Mouse (Mus musculus) thymus, adult 2 months (tissue): ENCODE measurements around the gene Slco3a1. TPM values are rescaled to one million over a fixed set of nuclear protein-coding genes. Genes with fewer than 3 reads are reported as not detected.

Source experiments
- DNase-seq: peaks from one replicate; pipeline ENCODE4 v3.0.0; 2021
- H3K27ac ChIP-seq: fragments of 200-500 bp; 2 replicates; pipeline ENCODE4 v1.5.1; 2012; ENCODE audit warnings: low read length, control low read depth; ENCODE audit not compliant: control insufficient read depth, insufficient read depth
- H3K27me3 ChIP-seq: fragments of 200-500 bp; 2 replicates; pipeline ENCODE4 v1.6.1; 2012; ENCODE audit warnings: mild to moderate bottlenecking, low read length, moderate library complexity, mixed read lengths; ENCODE audit not compliant: control insufficient read depth, insufficient read depth
- H3K36me3 ChIP-seq: fragments of 200-500 bp; 2 replicates; pipeline ENCODE4 v1.6.1; 2012; ENCODE audit warnings: mild to moderate bottlenecking, low read length, moderate library complexity; ENCODE audit not compliant: control insufficient read depth, insufficient read depth
- H3K4me1 ChIP-seq: fragments of 200-500 bp; replicated peaks from 2 replicates; pipeline ENCODE4 v1.6.1; 2012; ENCODE audit warnings: low read length; ENCODE audit not compliant: control insufficient read depth, insufficient read depth
- H3K4me3 ChIP-seq: fragments of 200-500 bp; 2 replicates; pipeline ENCODE4 v1.5.1; 2012; ENCODE audit warnings: mild to moderate bottlenecking, low read length, control low read depth, moderate library complexity; ENCODE audit not compliant: control insufficient read depth, insufficient read depth
- CTCF ChIP-seq: fragments of 200-500 bp; IDR thresholded peaks from 2 replicates; pipeline ENCODE4 v1.5.1; 2012; ENCODE audit warnings: mild to moderate bottlenecking, control low read depth, low read length, moderate library complexity, borderline replicate concordance; ENCODE audit not compliant: control insufficient read depth, poor library complexity, insufficient read depth; ENCODE audit errors: extremely low read depth
- POLR2A ChIP-seq: fragments of 200-500 bp; IDR thresholded peaks from 2 replicates; pipeline ENCODE4 v1.6.1; 2012; ENCODE audit warnings: mild to moderate bottlenecking, low read length, control low read depth, moderate library complexity; ENCODE audit not compliant: control insufficient read depth, poor library complexity, insufficient read depth; ENCODE audit errors: extremely low read depth
- WGBS: fragments of 180-500 bp; shearing (Covaris S2); methylation state at CpG from one replicate; pipeline ENCODE4 v1.1.7; 2018; 5-methylcytosine and 5-hydroxymethylcytosine counted together
- polyA plus RNA-seq: library from polyadenylated mRNA; depleted of rRNA; stranded (reverse); fragments of >200 nt; gene quantifications from 2 replicates; pipeline ENCODE4 v1.2.3, GENCODE M21; 2012

The Slco3a1 gene
- polyA plus RNA-seq, 1 experiment, result 86.0 TPM

DNA sequence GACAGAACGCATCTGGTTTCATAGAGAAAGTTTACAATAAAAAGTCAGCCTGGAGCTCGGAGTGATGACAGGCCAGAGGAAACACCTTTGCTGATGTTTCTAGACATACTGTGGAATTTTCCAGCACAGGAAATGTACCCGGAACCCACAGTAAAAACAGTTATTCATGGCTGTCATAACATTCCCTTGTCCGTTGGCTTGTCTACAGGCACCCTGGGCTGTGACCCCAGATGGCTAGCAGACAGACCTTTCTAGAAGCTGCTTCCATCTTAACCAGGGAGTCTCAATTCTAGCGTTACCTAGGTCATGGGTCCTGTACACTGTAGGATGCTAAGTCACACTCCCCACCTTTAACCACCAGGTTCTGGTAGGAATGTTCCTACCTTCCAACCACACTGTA lies 95.3 kb downstream of the Slco3a1 start:
- DNase-seq, result no peak
- Histone ChIP-seq H3K27ac (no peak overlapping the region), H3K4me1 (peaks cover 17% of the 10 kb centered on the region), H3K27me3 (no peaks in the 10 kb centered on the region), H3K4me3 (no peak overlapping the region), H3K36me3 (no peaks in the 10 kb centered on the region)
- TF ChIP-seq POLR2A, result no peak
- no peak for TF ChIP-seq CTCF
- WGBS, result 36% methylated on average over 5 of the region's 5 CpGs

DNA sequence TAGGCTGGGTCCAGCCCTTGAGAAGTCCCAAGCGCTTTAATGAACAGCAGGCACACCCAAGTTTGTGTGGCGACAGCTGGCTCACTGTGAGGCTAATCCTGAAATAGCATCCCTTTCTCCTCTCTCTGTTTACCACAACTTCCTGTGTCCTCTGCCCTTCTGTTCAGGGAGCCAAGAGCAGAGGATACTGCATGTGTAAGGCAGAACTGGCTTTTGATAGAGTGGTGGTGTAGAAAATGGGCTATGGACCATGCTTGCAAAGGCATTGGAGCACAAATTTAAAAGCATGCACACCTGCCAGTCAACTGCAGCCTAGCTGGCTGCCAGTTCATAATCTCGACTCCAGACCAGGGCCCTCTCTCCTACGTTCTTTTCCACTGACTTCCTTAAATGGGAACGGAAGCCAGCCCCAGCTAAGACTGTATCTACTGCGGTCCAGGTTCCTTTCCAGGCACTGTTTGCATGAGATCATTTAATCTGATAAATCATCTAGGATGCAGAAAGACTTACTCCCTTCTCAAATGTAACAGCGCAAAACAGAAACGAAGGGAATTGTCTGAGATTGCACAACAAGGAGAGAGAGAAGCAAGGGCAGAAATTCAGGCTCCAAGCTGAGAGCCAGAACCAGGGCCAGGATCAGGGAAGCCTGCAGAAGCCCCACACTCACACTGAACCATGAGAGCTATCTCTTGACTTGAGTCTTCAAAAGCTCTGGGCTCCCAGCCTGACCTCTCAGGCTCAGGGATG lies 95.9 kb downstream of the Slco3a1 start:
- Histone ChIP-seq H3K36me3 (no peaks in the 10 kb centered on the region), H3K4me1 (peaks cover 17% of the 10 kb centered on the region), H3K4me3 (no peak overlapping the region), H3K27me3 (no peaks in the 10 kb centered on the region), H3K27ac (no peak overlapping the region)
- no peak for DNase-seq
- no peak for TF ChIP-seq POLR2A
- TF ChIP-seq CTCF, result no peak
- WGBS, result 32% methylated on average over 8 of the region's 8 CpGs

DNA sequence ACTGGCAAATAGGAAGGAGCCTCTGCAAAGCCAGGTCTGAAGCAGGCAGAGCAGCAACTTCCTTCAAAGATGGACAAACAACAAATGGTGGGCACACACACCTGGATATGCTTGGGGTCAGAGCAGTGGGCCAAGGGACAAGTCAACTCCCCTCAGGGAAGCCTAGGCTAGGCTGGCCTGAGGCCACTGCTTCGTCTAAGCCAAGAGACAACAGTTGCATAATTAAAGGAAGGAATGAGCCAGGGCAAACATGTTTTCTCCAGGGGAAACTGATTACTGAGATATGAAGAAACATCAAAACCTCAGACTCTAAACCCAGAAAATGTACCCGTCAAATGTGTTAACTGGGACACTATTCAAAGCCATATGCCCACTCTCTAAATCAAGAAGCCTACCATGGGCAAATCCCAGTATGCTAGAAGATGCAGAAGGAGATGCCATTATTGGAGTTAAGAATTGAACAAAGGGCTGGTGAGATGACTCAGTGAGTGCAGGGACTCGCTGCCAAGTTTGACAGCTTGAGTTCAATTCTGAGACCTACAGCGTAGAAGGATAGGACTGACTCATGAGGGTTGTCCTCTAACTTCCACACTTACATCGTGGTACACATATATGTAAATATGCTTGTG lies 97.1 kb downstream of the Slco3a1 start:
- Histone ChIP-seq H3K4me3 (no peak overlapping the region), H3K36me3 (no peaks in the 10 kb centered on the region), H3K4me1 (peaks cover 17% of the 10 kb centered on the region), H3K27me3 (no peaks in the 10 kb centered on the region), H3K27ac (no peak overlapping the region)
- TF ChIP-seq POLR2A (no peak), CTCF (no peak)
- DNase-seq, result no peak
- 95% methylated on average over 5 of the region's 5 CpGs for WGBS

DNA sequence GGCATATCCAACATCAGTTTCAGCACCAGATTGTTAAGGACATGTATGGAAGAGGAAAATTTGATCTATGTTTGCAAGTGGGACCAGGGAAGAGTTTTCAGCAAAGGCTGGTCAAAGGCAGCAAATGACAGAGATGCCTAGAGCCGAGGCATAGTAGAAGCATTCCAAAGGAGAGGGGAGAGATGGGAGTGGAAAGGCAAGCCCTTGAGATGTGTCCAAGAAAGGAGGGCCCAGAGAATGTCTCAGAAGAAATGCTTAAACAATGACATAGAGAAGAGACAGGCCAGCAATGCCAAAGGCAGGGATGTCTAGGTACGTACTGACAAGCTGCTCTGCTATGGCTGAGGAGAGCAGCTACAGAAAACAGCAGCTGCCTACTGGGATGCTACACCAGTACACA lies 97.8 kb downstream of the Slco3a1 start:
- DNase-seq, result no peak
- Histone ChIP-seq H3K36me3 (no peaks in the 10 kb centered on the region), H3K27ac (no peak overlapping the region), H3K4me1 (peaks cover 17% of the 10 kb centered on the region), H3K27me3 (no peaks in the 10 kb centered on the region), H3K4me3 (no peak overlapping the region)
- TF ChIP-seq CTCF, result no peak
- TF ChIP-seq POLR2A, result no peak
- 91% methylated on average over 2 of the region's 2 CpGs for WGBS

DNA sequence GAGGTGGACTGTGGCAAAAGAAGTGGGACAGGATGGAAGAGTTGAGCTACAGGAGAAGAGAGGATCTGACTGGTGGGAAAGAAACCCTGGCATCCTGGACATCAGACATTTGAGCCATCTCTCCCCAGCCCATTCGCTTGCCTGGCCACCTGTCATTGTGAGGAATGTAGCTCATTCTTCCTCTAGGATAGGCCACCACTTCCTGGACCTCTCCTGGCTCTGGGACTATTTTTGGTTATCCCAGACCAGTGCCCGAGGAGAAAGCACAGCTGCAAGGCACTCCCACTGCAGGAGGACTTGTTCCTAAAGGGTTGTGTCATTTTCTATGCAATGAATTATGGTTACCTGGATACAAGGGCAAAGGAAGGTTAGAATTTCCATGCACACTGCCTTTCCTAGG lies 103.5 kb downstream of the Slco3a1 start:
- Histone ChIP-seq H3K4me1 (no peaks in the 10 kb centered on the region), H3K27ac (no peak overlapping the region), H3K36me3 (no peaks in the 10 kb centered on the region), H3K27me3 (no peaks in the 10 kb centered on the region), H3K4me3 (no peak overlapping the region)
- TF ChIP-seq POLR2A, result no peak
- WGBS, result 89% methylated on average over 2 of the region's 2 CpGs
- DNase-seq, result no peak

DNA sequence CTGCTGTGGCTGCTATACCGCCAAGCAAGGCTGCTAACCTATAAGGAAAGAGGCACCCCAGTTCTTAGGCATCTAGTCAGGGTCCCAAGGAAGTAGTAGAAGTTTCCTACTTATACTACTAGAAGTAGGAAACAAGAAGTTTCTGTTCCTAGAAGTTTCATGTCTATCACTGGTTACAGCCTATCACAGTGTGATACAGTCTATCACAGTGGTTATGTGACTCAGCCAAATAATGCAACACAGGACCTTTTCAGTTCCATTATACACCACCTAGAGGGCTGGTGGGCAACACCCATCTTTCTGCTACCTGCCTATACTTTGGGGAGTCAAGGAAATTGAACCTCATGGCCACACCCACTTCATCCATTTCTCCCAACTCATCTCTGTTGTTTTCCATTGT lies 104.8 kb downstream of the Slco3a1 start:
- TF ChIP-seq POLR2A (no peak), CTCF (no peak)
- no peak overlapping the region for H3K4me3 ChIP-seq
- H3K36me3 ChIP-seq, result no peaks in the 10 kb centered on the region
- H3K27me3 ChIP-seq, result no peaks in the 10 kb centered on the region
- no peak for DNase-seq
- 100% methylated on average over 1 of the region's 1 CpGs for WGBS
- no peak overlapping the region for H3K27ac ChIP-seq
- no peaks in the 10 kb centered on the region for H3K4me1 ChIP-seq

DNA sequence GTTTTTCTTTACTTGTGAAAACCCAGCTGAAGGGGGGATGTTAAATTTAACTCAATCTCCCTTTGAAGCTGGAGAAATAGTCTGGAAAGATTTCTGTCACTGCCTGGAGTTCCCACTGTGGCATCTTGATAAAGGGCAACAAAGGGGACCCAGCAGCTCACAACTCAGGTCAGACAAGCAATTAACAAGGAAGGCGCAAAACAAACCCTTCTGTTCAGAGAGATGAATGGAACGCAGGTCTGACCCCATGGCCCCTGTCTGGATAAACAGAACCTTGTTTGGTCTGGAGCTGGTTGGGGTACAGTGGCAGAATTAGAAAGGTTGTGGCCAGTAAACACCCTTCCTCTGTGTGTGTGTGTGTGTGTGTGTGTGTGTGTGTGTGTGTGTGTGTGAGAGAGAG lies 106.8 kb downstream of the Slco3a1 start:
- TF ChIP-seq POLR2A (no peak), CTCF (no peak)
- WGBS, result 93% methylated on average over 2 of the region's 2 CpGs
- Histone ChIP-seq H3K27me3 (no peaks in the 10 kb centered on the region), H3K4me3 (no peak overlapping the region), H3K27ac (no peak overlapping the region), H3K36me3 (no peaks in the 10 kb centered on the region), H3K4me1 (no peaks in the 10 kb centered on the region)
- no peak for DNase-seq
